Mouse (Mus musculus) gonadal fat pad, adult 2 months (tissue): ENCODE results near the gene Chp2. TPM values are rescaled to one million over a fixed set of nuclear protein-coding genes. Genes with fewer than 3 reads are reported as not detected.
A peak's percentile ranks its signal among the peaks of the same experiment; 100 is the strongest.

ENCODE experiments used
- DNase-seq: peaks from one replicate; pipeline ENCODE4 v3.0.0-alpha.2; 2012; ENCODE audit warnings: low read depth
- polyA plus RNA-seq: library from polyadenylated mRNA; depleted of rRNA; stranded (reverse); fragments of >200 nt; gene quantifications from 2 replicates; pipeline ENCODE4 v1.2.3, GENCODE M21; 2012; rRNA removed

The Chp2 gene
- polyA plus RNA-seq = 11.1 and 11.2 TPM in 2 replicates

DNA sequence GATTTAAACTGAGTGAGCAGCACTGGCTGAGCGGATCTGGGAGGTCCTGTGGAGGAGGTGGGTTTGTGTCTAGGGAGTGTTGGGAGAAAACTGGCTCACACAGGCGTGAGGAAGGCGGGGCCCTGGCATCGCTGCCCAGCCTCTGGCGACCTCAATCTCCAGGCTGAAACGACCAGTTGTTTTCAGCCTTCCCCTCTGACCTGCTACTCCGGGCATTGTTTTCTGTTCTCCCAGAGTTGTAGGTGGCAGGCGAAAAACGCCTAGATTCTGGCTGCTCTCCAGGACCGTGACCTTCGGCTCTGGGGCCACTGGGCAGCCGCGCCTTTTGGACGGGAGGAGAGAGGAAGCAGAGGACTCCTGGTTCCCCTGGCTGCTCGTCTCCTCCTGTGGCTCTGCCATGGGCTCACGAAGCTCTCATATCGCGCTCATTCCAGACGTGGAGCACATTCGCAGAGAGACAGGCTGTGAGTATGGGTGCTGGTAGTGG, at the start of gene Chp2:
Gene Chp2, plus strand, starts transcription at position 182 of the 487 bp plus-strand sequence.
- no peak for DNase-seq

DNA sequence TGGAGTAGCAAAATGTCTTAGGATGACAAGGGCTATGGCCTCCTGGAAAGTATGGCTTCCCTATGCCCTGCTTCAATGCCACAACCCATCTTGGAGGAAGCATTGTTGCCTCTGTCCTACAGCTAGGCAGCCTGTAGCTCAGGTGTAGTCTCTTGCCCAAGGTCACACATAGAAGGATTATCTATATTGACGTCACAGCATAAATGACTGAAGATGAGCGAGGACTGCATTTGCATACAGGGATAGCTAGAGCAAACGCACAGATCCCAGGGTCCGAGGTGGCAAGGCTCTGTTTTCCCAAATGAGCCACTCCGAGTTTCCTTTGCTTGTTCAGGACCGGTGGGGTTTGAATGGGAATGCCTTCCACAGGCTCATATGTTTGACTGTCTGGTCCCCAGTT, 48.6 kb upstream of the Chp2 start:
- DNase-seq = no peak

DNA sequence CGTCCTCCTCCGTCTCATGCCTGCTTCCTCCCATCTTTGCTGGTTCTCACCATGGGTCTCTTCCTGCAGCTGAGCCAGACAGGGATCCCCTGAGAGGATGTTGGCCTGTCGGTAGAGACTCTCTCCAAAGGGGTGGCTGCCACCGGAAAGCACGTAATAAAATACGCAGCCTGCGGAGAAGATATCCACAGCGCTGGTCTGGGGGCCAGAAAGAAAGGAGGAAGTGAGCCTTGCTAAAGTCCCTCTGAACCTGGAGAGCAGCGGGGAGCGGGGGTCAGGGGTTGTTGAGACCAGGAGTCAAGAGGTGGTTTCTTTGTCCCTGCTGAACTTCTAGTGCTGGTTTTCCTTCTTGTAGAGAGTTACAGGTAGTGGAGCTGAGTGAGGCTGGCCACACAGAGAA, 47.7 kb upstream of the Chp2 start:
- DNase-seq = no peak

DNA sequence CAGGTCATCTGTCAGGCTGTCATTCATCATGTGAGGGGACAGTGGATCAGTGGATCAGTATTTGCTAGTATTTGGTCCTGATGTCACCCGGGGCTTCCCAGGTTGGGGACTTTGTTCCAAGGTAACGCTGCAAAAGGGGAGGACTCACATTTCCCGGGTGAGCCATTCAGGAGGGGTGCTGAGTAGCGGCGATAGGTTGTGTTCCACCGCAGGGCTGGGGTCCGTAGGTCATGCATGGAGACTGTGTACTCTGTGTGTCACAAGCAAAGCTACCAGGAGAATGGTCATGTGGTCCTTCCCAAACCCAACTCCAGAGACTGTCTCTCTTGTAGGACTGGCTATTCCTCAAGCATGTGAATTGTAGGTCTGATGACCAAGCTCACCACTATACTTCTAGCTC, 38.6 kb upstream of the Chp2 start:
- no peak for DNase-seq

DNA sequence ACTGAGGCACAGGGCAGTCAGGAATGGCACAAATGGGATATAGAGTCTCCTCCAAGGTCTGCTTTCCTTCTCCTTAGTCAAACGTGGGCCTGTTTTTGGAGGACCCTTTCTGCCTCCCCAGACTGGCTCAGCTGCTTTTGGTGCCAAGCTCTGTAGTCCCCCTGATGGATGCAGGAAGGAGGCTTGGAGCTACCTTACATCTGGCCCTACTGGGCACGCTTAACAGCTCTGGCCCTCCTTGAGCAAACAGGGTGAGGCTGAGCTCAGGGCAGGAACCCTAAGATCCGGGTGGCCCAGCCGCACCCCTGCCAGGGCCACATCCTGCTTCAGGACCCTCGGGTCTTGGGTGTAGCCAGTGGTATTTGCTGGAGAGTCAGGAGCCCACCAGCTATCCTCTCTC, 34.7 kb upstream of the Chp2 start:
- DNase-seq = no peak

DNA sequence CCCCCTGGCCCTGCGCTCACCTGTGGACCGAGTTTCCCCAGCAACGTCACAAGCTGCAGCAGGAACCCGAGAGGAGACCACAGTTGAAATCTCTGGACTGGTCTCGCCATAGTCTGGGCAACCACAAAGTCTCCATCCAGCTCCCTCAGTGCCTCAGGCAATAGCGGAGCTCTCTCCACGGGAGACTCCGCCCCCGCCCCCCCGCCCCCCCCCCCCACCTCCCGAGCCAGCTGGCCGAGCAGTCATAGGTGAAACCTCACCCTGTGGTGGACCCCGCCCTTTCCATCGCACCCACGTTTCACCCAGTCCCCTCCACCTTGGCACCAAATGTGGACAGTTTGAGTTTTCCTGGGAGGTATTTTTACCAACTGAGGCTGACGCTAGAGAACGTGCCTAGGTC, 33.3 kb upstream of the Chp2 start, which contains the start of gene Ern2:
Gene Ern2, minus strand, starts transcription at position 165 of the 400 bp plus-strand sequence.
- no peak for DNase-seq

DNA sequence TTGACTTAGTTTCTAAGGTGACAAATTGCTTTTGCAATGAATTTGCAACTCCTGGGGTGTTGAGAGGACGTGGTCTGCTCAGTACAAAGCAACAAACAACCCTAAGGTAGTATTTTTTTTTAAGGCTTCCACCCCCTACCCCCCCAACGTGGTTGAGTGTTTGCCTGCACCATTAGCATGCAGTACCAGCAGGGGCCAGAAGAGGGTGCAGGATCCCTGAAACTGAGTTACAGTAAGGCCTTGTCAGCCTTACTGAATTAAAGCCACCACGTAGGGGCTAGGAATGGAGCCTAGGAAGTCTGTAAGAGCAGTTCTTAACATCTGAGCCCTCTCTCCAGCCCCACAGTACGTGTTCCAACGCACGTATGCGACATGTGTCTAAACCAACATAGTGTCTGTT, 29.8 kb upstream of the Chp2 start:
- no peak for DNase-seq

DNA sequence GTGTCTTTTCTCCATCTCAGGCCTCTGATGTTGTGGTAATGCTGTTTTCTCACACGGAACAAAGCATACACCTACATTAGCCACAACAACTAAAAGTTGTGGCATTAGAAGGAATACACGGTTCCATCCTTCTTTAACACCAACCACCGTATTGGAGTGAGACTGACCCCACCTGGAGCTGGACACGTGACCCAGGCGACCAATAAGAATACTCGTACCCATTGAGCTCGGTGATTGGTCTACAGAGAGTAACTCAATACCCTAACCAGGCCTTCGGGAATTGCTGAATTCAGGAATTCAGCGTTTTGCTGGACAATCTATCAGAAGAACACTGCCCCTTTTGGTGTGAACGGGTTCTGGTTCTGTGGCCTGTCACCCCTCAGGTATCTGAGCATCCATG, 28.2 kb upstream of the Chp2 start:
- DNase-seq = no peak

DNA sequence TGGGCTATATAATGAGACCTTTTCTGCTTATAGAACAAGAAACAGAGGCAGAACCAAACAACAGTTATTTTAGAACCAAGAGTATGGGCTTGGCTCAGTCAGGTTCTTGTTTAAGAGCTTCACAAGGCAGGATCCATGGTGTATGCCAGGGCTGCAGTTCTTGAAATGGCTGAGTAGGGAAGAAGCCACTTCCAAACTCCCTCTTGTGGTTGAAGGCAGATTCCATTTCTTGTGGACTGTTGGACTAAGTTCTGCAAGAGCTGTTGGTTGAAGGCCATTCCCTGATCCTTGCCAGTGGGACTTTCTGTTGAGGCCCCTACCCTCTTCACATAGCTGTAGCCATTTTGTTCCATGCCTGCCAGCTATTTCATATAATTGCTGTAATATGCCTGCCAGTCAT, 25.4 kb upstream of the Chp2 start:
- no peak for DNase-seq

DNA sequence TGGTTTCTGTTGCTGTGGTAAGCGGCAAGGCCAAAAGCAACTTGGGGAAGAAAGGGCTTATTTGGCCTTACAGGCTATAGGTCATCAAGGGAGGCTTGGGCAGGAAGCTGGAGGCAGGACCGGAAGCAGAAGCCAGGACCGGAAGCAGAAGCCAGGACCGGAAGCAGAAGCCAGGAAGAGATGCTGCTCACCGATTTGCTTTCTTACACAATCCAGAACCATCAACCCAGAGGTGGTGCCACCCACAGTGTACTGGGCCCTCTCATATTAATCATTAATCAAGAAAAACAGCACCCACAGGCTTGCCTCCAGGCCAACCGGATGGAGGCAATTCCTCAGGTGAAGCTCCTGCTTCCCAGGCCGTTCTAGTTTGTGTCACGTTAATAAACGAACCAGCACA, 22.5 kb upstream of the Chp2 start:
- DNase-seq = no peak

DNA sequence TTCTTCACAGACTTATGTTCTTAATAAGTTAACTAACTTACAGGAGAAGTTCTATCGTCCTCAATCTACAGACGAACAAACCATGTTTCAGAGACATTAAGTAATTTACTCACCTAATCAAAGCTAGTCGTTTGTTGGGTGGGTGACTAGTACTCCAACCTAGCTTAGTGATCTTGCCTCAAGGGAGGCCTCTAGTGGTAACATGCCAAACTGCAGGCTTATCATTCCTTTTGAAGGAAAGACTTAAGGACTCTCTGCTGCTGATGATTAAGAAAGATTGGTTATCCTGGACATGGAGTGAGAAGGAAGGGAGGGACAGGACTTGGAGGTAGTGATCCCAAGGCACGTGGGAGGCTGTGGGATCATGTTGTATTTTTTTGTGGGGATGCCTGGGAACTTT, 22.0 kb upstream of the Chp2 start:
- peak; percentile 10 for DNase-seq

DNA sequence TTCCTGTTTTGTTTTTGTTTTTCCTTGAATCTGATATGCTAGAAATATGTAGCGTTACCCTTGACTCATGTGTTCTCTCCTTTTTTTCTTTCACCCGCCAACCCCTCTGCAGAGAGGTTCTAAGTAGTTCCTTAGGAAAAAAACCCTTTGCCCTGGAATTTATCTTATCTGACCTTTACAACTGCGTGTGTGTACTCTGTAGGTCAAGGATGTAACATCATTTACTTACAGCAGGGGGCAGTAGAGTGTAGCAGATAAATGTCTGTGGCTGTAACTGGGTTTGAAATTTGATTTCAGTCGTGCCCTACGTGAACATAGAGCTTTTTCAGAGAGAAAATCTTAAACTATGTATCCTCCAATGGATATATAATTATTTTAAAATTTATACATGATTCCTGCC, 20.0 kb upstream of the Chp2 start:
- no peak for DNase-seq

DNA sequence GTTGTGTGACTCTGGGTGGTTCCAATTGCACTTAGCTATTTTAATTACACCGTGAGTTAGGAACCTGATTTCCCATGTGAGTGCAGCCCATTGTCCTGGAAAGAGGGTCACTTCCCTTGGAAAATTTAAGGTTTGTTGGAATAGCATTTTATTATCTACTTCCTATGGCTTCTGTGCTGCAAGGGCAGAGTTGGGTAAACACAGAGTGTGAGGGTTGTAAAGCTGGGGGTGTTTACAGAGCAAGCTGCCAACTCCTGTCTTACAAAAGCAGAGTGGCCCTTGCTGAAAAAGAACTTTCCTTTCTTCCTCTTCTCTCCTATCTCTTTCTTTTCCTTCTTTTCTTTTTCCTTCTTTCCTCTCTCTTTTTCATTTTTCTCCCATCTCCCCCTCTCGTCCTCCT, 15.4 kb upstream of the Chp2 start:
- no peak for DNase-seq

DNA sequence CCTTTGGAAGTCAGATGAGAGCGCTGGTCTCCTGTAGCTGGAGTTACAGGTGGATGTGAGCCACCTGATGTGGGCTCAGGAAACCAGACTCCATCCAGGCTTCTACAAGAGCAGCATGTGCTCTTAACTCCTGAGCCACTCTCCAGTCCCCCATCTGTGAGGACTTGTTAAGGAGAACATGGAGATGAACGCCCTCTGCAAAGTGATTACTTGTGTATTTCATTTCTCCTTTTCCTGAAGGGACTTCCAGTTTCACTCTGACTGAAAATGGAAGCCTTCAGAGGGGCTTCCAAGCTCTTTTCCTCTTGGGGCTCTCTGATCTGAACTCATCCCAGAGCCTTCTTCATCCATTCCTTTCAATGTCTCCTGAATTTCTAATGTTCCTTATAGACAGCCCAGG, 13.2 kb upstream of the Chp2 start:
- no peak for DNase-seq

DNA sequence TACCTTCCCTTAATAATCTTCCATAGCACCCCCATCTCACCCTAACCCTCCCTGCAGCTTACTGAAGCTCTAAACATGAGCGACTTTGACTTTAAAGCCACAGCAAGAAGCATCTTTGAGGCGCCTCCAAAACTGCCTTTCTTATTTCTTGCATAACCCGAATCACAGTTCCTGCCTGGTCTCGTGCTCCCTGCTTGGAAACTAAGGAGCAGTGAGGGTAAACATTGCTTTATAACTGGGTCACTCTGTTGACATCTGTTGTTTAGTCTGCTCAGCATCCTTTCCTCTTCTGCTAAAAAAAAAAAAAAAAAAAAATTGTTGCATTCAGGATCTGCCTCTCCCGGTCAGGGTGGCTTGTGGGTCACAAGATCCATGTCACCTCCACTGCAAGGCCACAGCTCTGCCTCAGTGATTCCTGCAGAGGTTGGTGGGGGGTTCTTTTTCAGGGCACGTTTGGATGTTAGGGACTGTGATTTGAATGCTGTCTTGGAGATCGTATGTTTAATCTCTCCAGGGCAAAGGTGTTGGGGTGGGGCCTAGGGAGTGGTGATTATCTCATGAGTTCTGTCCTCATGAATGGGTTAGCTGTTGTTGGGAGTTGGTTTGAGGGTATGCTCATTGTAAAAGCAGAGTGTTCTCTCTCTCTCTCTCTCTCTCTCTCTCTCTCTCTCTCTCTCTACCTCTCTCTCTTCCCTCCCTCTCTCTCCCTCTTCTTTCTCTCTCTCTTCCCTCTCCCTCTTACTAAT, 10.8 kb upstream of the Chp2 start:
- no peak for DNase-seq

DNA sequence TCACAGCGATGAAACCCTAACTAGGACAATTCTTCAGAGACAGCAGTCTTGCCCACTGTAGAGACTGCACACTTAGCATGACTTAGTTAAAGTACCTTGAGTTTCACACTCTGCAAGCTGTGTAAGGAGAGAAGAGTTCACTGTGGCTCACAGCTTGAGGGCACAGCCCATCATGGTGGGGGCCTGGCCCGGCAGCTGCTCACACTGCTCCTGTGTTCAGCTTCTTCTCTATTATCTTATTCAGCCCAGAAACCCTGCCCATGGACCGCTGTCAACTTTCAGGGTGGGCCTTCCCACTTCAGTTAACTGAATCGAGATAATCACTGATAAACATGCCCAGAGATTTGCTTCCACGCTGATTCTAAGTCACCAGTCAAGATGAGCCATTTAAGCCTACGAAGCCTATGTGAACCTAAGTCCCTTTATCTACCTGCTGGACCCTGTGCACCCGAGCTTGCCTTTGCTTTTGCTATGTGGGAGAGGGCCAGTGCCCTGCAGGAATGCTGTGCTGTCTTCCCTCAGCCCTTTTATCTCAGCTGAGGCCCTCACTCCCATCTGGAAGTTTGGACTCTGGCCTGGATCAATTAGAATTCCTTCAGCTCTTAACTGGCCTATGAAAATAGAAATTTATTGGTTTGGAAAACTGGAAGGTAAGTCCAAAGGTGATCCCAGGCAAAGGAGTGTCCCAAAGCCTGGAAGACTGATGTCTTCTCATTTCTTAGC, 6.9 kb downstream of the Chp2 start:
- DNase-seq = no peak

DNA sequence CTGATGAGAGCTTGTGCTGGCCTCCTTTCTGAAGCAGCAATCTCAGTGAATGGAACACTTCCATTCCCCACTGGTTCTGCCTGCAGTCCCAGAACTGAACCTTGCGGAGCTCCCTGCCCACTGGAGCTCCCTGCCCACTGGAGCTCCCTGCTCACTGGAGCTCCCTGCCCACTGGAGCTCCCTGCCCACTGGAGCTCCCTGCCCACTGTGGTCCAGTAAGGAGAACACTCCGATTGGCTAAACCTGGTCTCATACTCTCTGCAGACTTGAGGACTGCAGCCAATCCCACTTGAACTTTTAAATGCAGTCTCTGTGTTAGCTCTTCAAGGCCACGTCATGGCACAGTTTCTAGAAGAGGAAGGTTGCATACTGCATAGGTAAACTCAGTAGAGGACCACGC, 7.4 kb downstream of the Chp2 start:
- DNase-seq = no peak

DNA sequence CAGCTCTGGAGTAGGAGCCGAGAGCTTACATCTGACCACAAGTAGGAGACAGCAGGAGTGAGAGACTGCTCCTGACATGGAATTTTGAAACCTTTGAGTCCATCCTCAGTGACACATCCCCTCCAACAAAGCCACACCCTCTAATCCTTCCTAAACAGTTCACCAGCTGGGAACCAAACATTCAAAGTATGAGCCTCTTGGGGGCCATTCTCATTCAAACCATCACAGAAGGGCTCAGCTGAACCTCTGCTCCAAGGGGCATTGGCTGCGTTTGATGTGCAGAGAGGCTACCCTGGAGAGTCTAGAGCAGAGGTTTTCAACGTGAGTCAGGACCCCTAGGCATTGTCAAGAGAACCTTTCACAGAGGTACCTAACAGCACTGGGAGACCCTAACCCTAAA, 10.0 kb downstream of the Chp2 start:
- DNase-seq = no peak

DNA sequence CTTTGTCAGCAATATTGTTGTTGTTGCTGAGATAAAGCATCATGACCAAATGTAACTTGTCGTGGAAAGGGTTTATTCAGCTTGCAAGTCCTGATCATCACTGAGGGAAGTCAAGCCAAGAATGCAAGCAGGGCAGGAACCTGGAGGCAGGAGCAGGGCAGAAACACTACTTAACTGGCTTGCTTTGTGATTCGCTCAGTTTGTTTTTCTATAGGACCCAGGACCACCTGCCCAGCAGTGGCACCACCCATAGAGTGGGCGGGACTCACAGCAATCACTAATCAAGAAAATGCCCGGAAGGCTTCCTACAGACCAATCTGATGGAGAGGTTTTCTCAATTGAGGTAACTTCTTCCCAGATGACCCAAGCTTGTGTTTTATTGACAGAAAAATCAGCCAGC, 10.6 kb downstream of the Chp2 start:
- no peak for DNase-seq

DNA sequence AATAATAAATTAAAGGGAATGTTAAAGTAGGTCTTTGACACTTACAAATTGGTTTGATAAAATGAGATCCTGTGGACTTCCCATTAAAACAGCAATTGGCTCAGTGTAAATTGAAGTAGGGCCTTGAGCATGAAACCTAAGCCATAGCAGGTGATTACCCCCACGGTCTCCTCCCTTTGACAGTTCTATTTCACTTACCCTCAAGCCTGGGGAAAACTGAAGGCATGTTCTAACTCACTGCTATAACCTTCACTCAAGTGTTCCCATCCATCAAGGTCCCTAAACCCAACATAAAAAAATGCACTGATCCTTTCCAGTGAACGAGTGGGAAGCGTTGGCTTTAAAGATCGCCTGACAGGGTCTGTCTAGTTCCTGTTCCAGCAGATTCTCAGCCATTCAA, 11.6 kb downstream of the Chp2 start:
- no peak for DNase-seq

DNA sequence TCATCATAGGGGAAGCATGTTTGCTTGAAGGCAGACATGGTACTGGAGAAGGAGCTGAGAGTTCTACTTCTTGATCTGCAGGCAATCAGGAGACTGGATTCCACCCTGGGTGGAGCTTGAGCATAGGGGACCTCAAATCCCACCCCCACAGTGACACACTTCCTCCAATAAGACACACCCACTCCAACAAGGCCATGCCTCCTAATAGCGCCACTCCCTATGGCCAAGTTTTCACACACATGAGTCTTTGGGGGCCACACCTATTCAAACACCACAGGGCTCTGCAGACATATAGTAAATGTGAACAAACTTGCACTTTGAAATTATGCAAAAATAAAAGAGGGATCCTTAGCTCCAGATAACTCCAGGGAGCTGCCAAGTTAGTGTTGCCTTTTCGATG, 19.6 kb downstream of the Chp2 start:
- no peak for DNase-seq

DNA sequence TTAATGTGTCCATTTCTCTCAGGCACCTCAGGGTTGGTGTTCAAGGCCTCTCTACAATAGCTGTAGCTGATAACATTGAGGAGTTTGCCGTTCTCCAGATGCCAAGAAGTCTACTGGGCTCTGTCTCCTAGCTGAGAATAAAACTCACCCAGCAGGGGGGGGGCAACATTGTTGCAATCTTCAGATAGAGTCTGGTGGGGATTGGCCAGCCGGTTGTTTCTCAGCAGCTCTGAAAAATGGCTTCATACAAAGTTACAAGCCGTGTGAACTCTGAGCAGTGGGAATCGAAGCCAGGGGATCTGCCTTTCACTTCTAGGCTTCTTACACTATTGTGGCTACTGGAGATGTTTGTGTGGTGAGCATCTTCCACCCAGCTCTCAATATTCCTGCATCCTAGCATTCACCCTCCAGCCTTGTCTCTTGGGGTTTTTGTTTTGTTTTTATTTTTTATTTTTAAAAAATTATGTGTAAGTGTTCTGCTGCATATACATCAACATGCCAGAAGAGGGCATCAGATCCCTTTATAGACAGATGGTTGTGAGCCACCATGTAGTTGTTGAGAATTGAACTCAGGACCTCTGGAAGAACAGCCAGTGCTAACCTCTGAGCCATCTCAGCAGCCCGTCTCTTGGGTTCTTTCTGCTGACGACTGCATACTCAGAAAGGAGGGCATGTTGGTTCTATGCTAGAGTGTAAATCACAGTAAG, 21.3 kb downstream of the Chp2 start:
- DNase-seq = no peak

DNA sequence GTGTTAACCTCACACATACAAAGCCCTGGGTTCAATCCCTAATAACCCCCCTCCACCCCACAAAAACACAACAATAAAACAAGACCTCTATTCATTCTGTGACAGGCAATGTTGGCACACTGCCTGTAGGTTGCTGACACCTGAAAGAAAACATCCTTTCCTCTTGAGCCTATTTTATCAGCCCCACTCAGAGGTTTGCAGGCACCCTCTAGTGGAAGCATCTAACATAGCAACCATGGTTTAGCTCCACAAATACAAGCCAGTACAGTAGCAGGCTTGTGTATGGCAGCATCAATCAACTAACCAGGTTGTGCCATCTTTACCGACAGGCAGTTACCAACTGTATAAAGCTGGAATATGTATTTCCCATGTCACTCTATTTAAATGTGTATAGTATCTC, 23.0 kb downstream of the Chp2 start:
- DNase-seq = no peak
